ENCODE assay signal across 31 mouse cellular contexts in the genomic region with DNA sequence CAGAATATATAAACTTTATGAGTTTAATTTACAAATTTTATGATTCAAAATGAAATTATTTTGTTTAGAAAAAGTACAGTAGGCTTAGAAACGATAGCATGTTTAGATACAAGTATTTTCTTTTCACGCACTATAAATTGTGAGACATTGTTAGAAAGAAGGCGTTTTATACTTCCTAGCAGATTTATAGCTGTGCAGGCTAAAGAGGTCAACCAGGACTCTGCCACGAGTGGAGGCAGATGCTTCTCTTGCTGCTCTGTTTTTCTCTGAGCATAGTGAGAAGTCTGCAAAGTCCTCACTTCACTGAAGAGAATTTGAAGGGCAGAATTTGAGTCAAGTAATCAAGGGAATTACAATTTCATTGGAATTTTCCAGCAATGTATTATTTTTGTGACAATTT.
"Had no signal": no experiment of that assay in that cellular context is flagged by ENCODE, and none has a peak within 500 bp of the region (broad histone marks: within the 10 kb centered on the region; RNA-seq: fewer than 3 reads in every experiment).

No protein-coding gene starts in this region.

- H3K27me3 ChIP-seq: limb, embryonic 12.5 days; limb, embryonic 13.5 days; limb, embryonic 15.5 days; liver, embryonic 12.5 days; liver, embryonic 13.5 days; liver, embryonic 15.5 days; lung, embryonic 15.5 days; megakaryocyte, embryonic 14.5 days; midbrain, embryonic 12.5 days; midbrain, embryonic 13.5 days; midbrain, embryonic 15.5 days had no signal

- H3K27ac ChIP-seq: limb, embryonic 10.5 days; limb, embryonic 12.5 days; limb, embryonic 13.5 days; limb, embryonic 15.5 days; liver, embryonic 12.5 days; liver, embryonic 13.5 days; liver, embryonic 14.5 days; liver, embryonic 15.5 days; lung, embryonic 15.5 days; macrophage; midbrain, embryonic 10.5 days; midbrain, embryonic 12.5 days; midbrain, embryonic 13.5 days; midbrain, embryonic 15.5 days had no signal

- ATAC-seq: liver, embryonic 12.5 days; liver, postnatal 0 days; lung, postnatal 0 days; midbrain, embryonic 13.5 days; midbrain, embryonic 15.5 days; midbrain, embryonic 16.5 days had no signal

- H3K36me3 ChIP-seq: limb, embryonic 10.5 days; limb, embryonic 12.5 days; limb, embryonic 13.5 days; limb, embryonic 15.5 days; liver, embryonic 12.5 days; liver, embryonic 13.5 days; liver, embryonic 15.5 days; lung, embryonic 15.5 days; midbrain, embryonic 10.5 days; midbrain, embryonic 12.5 days; midbrain, embryonic 13.5 days; midbrain, embryonic 15.5 days had no signal

- H3K4me2 ChIP-seq: limb, embryonic 12.5 days; limb, embryonic 13.5 days; limb, embryonic 15.5 days; liver, embryonic 11.5 days; liver, embryonic 12.5 days; liver, embryonic 13.5 days; liver, embryonic 15.5 days; lung, embryonic 14.5 days; lung, embryonic 15.5 days; midbrain, embryonic 11.5 days; midbrain, embryonic 12.5 days; midbrain, embryonic 13.5 days; midbrain, embryonic 15.5 days had no signal

- H3K9me3 ChIP-seq: limb, embryonic 10.5 days; limb, embryonic 12.5 days; limb, embryonic 13.5 days; limb, embryonic 15.5 days; liver, embryonic 12.5 days; liver, embryonic 13.5 days; liver, embryonic 15.5 days; lung, embryonic 15.5 days; megakaryocyte, embryonic 14.5 days; midbrain, embryonic 10.5 days; midbrain, embryonic 12.5 days; midbrain, embryonic 13.5 days; midbrain, embryonic 15.5 days had no signal

- H3K9ac ChIP-seq: limb, embryonic 12.5 days; limb, embryonic 13.5 days; limb, embryonic 15.5 days; liver, embryonic 12.5 days; liver, embryonic 13.5 days; liver, embryonic 14.5 days; liver, embryonic 15.5 days; liver, postnatal 0 days; lung, embryonic 14.5 days; lung, embryonic 15.5 days; midbrain, embryonic 12.5 days; midbrain, embryonic 13.5 days; midbrain, embryonic 15.5 days had no signal

- H3K4me1 ChIP-seq: limb, embryonic 10.5 days; limb, embryonic 12.5 days; limb, embryonic 13.5 days; limb, embryonic 15.5 days; liver, embryonic 12.5 days; liver, embryonic 13.5 days; liver, embryonic 15.5 days; lung, embryonic 15.5 days; megakaryocyte, embryonic 14.5 days; midbrain, embryonic 10.5 days; midbrain, embryonic 12.5 days; midbrain, embryonic 13.5 days; midbrain, embryonic 15.5 days had no signal

- H3K4me3 ChIP-seq: limb, embryonic 10.5 days; limb, embryonic 12.5 days; limb, embryonic 13.5 days; limb, embryonic 15.5 days; liver, embryonic 12.5 days; liver, embryonic 13.5 days; liver, embryonic 15.5 days; lung, embryonic 15.5 days; megakaryocyte, embryonic 14.5 days; midbrain, embryonic 10.5 days; midbrain, embryonic 12.5 days; midbrain, embryonic 13.5 days; midbrain, embryonic 15.5 days; myocyte had no signal

- DNase-seq: left cerebral cortex, postnatal 4 days; liver; liver, embryonic 13.5 days; liver, postnatal 0 days; lung, adult 18-20 months; lung, adult 2 months; lung, embryonic 14.5 days; lung, postnatal 10 days; lung, postnatal 14 days; lung, postnatal 36 days; lung, postnatal 4 days; midbrain, embryonic 14.5 days had no signal
